Mouse (Mus musculus) T-helper 17 cell (primary cell): ENCODE measurements around the gene Ubox5.

Experiments
- in situ Hi-C, 2 experiments: fragments of 300-600 bp; cut with MboI, MseI; formaldehyde crosslinking; loops; 1 replicate in 1 of 2; 2 replicates in 1 of 2; pipeline ENCODE4 v1.15.1; 2025; ENCODE audit warnings: high pct_unique_total_duplicates in 2 of 2

Ubox5 gene

DNA sequence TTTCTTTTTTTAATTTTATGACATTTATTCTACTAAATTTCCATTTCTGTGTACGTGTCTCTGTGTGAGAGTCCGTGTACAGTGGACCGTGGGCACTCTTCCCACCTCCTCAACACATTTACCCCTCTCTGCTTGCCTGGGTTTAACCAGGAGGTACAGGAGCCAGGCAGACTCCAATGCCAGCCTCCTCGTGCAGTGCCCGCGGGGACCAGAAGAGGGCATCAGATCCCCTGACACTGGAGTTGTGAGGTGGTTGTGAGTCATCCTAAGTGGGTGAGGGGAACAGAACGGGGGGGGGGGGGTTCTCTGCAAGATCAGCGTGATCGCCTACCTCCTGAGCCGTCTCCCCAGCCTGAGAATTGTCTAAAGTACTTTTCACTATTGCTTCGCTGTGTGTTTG is 51.7 kb downstream of the Ubox5 start:
- in situ Hi-C loops: loop anchor here in 1 of 2 experiments (5.0 kb wide), 1 partner anchor 89 kb away; the partner anchor contains the start of gene Itpa

DNA sequence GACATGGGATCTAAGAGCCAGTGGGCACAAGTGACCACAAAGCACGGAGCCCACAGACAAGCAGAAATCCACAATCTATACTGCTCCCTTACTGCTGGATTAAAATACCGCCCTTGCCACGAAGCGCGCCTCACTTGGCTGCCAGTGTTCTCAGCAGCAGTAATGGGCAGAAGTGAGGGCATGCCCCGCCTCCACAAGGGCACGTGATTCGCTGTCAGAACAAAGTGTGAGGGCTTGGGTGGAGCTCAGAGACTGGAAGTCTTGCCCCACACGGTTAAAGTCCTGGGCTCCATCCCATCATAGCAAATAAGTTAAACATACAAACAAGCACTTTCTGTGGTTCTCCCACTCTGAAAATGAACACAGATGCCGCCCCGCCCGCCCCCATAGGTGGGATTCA is 52.2 kb downstream of the Ubox5 start:
- in situ Hi-C loops: loop anchor here in 1 of 2 experiments (5.0 kb wide), 1 partner anchor 90 kb away; the partner anchor contains the start of gene Itpa

- in situ Hi-C loops: loop anchor here in 1 of 2 experiments (5.0 kb wide), 1 partner anchor 90 kb away; the partner anchor contains the start of gene Itpa
Measured at GRCm38 (mm10) chr2:130577021-130577420, 52.8 kb downstream of the Ubox5 start.

GRCm38 (mm10) chr2:130576564-130576963 is 53.3 kb downstream of the Ubox5 start:
- in situ Hi-C loops: loop anchor here in 1 of 2 experiments (5.0 kb wide), 1 partner anchor 91 kb away; the partner anchor contains the start of gene Itpa

- in situ Hi-C loops: loop anchor here in 1 of 2 experiments (5.0 kb wide), 1 partner anchor 91 kb away; the partner anchor contains the start of gene Itpa
Measured at GRCm38 (mm10) chr2:130575873-130576272, 54.0 kb downstream of the Ubox5 start, which contains the start of gene Oxt. Oxt (plus strand) TSS chr2:130576173.

- in situ Hi-C loops: loop anchor here (5.0 kb wide), 2 partner anchors 92 to 293 kb away; partner anchors contain the start of genes Idh3b (in 1 of the 2) and Itpa (in 1 of the 2)
Measured at GRCm38 (mm10) chr2:130574960-130575359, 54.9 kb downstream of the Ubox5 start.

DNA sequence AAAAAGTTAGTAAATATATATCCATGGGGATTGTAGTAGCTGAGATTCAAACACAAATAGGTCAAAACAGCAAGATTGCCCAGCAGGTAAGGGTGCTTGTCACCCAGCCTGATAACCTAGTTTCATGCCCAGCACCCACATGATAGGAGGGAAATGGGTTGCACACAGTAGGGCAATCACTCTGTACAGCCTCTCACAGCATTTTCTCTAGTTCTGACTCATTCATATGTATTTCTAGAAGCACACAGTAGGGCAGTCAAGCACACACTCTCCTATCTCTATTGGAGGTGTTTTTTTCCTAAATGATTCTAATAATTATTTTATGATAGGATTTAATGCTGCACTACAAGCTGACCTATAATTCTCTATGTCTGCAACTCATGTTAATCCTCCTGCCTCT is 59.9 kb downstream of the Ubox5 start:
- in situ Hi-C loops: loop anchor here in 1 of 2 experiments (5.0 kb wide), 1 partner anchor 288 kb away; the partner anchor contains the start of gene Idh3b

GRCm38 (mm10) chr2:130568921-130569320 is 60.9 kb downstream of the Ubox5 start:
- in situ Hi-C loops: no loop called here

GRCm38 (mm10) chr2:130564983-130565382 is 64.9 kb downstream of the Ubox5 start:
- in situ Hi-C loops: no loop called here

GRCm38 (mm10) chr2:130564063-130564462 is 65.8 kb downstream of the Ubox5 start:
- in situ Hi-C loops: no loop called here

DNA sequence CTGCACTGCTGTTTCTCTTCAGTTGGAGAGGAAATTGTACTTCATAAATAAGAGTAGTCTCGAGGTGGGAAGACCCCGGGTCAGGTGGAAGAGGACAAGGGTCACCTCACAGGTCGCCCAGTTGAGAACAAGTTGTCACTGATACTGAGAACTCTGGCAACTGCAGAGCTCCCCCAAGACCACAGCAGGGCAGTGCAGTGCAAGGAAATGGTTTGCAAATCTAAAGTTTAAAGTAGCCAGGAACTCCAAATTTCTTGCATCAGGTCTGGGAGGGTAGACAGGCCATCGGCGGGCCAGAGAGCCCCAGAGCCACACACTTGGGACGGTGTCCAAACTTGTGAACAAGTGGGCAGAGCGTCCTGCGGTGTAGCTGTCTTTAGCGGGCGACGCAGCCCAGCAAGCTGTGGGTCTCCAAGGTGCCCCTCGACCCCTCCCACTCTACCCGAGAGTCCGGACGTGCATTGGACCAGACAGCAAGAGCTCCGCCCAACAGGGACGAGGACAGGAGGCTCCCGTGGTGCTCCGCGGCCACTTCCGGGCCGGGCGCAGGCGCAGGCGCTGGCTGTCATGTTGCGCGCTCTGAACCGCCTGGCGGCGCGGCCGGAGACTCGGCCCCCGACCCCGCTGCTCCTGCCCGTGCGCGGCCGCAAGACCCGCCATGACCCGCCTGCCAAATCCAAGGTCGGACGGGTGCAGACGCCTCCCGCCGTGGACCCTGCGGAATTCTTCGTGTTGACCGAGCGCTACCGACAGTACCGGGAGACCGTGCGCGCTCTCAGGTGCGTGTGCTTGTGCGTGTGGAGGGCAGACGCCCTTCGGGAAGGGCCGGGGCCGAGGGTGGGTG is 66.4 kb downstream of the Ubox5 start, which contains the start of gene Mrps26:
Gene Mrps26, plus strand, starts transcription at position 531 of the 844 bp plus-strand sequence.
- in situ Hi-C loops: no loop called here

DNA sequence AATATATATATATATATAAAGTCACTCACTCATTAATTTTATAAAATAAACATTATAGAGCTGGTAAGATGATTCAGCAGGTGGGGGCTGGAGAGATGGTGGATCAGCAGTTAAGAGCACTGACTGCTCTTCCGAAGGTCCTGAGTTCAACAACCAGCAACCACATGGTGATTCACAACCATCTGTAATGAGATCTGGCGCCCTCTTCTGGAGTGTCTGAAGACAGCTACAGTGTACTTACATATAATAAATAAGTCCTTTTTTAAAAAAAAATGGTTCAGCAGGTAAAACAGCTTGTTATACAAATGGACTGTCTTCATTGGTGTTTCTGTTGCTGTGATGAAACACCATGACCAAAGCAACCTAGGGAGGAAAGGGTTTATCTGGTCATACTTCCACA is 71.8 kb downstream of the Ubox5 start:
- in situ Hi-C loops: loop anchor here in 1 of 2 experiments (10.0 kb wide), 1 partner anchor 123 kb away; no protein-coding TSS in a partner anchor

- in situ Hi-C loops: loop anchor here in 1 of 2 experiments (10.0 kb wide), 1 partner anchor 123 kb away; no protein-coding TSS in a partner anchor
Measured at GRCm38 (mm10) chr2:130557462-130557861, 72.4 kb downstream of the Ubox5 start.

DNA sequence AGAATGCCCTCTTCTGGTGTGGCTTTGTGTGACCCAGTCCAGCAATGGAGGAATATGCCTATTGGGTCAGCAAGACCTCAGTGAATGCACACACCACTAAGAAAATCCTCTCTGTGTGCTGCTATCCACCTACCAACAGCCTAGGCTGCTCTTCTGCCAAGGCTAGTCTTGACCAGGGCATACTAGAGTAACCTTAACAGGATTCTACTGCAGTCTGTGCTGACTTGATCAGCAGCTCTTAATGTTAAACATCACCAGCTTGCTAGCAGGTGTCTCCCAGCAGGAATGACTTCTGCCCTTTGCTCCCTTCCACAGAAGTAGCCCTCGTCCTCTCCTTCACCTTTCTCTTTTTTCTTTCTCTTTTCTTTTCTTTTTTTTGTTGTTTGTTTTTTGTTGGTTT is 73.5 kb downstream of the Ubox5 start:
- in situ Hi-C loops: loop anchor here in 1 of 2 experiments (10.0 kb wide), 1 partner anchor 121 kb away; no protein-coding TSS in a partner anchor

- in situ Hi-C loops: loop anchor here in 1 of 2 experiments (10.0 kb wide), 1 partner anchor 120 kb away; no protein-coding TSS in a partner anchor
Measured at GRCm38 (mm10) chr2:130554841-130555240, 75.0 kb downstream of the Ubox5 start.

GRCm38 (mm10) chr2:130546957-130547356 is 82.9 kb downstream of the Ubox5 start:
- in situ Hi-C loops: no loop called here

GRCm38 (mm10) chr2:130540266-130540665 is 89.6 kb downstream of the Ubox5 start:
- in situ Hi-C loops: no loop called here
